Mouse (Mus musculus) lung, postnatal 4 days (tissue): ENCODE measurements around the gene Jak2.

Experiments
- DNase-seq, 2 experiments: peaks; one replicate each; pipeline ENCODE4 v3.0.0; 2021

Gene Jak2

DNA sequence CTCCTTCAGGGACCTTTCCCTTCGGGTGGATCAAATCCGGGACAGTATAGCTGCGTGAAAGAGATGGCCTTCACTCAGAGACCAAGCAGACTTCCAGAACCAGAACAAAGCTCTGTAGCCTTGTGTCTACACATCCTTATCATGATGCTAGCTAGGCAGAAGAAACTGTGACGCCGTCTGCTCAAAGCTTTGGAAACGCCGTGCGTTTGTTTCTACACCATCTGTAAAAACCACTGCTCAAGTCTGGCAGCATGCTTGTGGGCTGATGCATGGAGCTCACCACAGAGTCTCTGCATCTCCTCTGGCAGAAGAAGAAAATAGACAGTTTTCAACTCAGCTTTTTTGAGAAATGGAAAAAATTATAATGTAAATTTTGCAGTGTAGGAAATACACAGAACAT, 60.2 kb downstream of the Jak2 start:
- DNase-seq, result no peak

GRCm38 (mm10) chr19:29312661-29313060, 61.0 kb downstream of the Jak2 start:
- no peak for DNase-seq

GRCm38 (mm10) chr19:29323416-29324049, 71.9 kb downstream of the Jak2 start:
- DNase-seq, result no peak

DNA sequence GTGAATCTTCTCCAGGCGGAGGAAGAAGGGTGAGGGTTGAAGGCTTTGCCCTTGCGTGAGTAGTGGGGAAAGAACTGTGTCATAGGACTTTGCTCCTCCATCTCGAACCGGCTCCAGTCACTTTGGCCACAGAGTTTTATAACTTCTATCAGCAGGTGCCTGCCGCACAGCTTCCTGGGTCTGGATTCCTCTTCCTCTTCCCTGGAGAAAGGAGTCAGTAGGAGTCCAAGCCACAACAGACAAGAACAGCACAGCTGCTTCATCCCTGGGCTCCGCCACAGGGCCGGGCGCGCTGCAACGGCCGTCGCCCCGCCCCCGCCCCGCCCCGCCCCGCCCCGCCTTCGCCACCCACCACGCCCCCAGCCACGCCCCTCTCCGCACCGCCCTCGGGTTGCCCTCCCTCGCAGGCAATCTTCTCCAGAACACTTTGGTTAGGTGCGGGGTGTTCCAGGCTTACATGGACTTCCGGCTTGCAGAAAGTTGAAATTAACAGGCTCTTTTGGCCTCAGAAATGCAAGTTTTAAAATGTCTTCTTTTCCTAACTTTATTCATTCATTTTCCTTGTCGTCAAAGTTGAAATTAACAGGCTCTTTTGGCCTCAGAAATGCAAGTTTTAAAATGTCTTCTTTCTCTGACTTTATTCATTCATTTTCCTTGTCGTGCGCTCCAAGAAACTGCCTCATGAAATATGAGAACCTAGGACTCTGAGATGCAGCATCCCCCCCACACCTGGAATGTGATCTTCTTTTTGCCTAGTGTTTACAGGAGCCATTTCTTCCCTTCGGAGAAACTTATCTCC, 73.6 kb downstream of the Jak2 start, which contains the start of gene Insl6:
Gene Insl6 (minus strand): TSS at position 304 of the 799 bp plus-strand sequence.
- DNase-seq, result peak; percentile 64 to 69

- DNase-seq, result no peak
Measured at GRCm38 (mm10) chr19:29325852-29326180, 74.2 kb downstream of the Jak2 start.

DNA sequence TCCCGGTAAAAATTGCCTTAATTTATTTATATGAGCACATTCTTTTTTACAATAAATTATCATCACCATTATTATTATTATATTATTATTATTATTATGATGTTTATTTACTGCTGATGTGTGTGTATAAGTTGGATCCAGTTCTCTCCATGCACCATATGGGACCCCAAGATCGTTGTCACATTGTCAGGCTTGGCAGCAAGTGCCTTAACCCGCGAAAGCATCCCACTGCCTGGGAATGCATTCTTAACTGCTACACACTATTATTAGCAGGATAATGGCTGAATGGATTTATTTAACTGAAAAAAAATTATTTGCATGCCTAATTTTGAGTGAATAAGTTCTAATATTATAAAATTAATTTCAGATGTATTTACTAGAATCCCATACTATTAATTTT, 74.8 kb downstream of the Jak2 start:
- no peak for DNase-seq

GRCm38 (mm10) chr19:29326822-29327552, 75.4 kb downstream of the Jak2 start:
- DNase-seq, result no peak

GRCm38 (mm10) chr19:29334068-29334745, 82.6 kb downstream of the Jak2 start, which contains the start of gene Rln1:
Gene Rln1, minus strand, starts transcription at chr19:29334670.
- DNase-seq, result peak in 1 of 2 experiments; percentile 26

DNA sequence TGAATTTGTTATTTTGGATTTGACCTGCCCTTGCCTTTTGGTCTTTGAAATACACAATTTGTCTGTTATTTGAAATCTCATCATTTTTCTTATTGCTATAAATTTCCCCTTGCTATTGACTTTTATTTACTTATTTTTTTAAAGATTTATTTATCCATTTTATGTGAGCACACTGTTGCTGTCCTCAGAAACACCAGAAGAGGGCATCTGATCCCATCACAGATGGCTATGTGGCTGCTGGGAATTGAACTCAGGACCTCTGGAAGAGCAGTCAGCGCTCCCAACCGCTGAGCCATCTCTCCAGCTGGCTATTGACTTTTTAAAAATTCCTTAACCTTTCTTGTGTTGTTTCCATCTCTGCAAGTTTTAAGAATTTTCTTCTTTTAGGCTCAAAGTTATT, 85.0 kb downstream of the Jak2 start:
- DNase-seq, result no peak

DNA sequence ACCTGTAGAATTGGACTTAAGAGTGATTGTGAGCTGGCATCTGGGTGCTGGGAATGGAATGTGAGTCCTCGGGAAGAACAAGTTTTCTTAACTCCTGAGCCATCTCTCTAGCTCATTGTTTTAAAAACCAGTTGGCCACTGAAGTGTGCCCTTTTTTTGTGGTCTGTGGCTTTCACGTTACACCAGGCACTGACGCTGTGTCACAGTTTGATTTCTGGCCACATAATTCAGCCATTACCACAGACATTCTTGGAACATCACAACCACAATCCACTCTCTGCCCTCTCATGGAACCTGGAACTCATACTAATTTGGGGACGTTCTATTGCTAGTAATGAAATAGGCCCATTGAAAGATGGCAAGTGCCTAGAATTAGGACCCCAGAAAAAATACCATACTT, 89.4 kb downstream of the Jak2 start:
- DNase-seq, result no peak

GRCm38 (mm10) chr19:29342281-29342680, 90.7 kb downstream of the Jak2 start:
- DNase-seq, result no peak

GRCm38 (mm10) chr19:29344868-29345267, 93.2 kb downstream of the Jak2 start:
- no peak for DNase-seq

- no peak for DNase-seq
Measured at GRCm38 (mm10) chr19:29345636-29346035, 94.0 kb downstream of the Jak2 start.

DNA sequence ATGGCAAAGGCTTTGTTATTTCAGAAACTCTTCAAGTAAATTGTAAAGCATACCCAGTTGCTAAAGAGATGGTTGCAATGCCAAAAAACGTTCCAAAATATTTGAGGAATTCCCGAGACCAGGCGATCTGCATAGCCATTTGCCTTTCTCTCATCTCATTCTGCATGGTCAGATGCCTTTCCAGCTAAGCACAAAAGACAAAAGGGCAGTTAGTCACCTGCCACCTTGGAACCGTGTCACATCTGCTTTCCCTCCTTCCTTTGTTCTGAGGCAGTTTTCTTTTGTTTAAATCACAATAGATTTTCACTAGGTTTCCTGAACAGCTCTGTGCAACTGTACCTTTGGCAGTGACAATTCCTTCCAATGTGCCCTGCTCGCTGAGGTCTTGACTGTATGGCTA, 99.4 kb downstream of the Jak2 start:
- DNase-seq, result no peak

DNA sequence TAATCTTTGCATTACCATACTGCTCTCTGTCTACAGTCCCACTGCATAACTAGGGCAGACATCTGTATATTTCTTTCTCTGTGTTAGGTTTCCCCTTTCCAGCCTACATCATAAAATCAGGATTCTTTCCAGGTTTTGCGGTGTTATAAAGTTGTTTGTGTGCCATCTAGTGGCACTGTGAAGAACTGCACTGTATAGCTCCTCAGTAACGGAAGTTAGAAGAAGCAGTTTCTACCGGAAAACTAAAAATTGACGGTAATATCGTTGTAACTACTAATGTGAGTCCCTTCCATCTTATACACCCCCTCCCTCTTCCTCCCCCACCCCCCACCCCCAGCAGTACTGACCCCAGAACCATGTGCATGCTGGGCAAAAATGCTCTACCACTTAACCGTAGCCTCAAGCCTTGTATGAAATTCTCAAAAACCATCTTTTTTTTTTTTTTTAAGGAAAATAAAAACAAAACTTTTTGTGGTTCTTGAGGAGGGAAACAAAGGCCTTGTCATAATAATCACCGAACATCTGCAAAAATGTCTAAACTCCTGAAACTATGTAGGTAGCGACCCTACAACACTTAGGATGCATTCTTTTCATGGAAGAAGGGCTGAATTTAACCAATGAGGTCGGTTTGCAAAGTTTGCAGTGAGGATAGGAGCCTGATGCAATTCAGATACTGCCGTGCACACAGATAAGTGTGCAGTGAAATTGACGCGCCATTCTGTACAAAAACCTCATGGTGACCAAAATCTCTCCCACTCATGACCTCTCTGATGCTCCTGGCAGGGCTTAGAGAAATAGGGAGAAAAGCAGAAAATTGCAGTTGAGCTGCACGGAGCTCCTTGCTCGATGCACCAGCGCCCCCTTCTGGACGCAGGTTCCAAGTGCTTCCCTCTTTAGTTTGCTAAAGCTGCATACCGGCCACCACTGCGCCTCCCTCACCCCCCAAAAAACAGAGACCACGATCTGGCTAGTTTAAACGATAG, 103.6 kb downstream of the Jak2 start:
- DNase-seq, result peak; percentile 85 to 90

GRCm38 (mm10) chr19:29356281-29356680, 104.7 kb downstream of the Jak2 start:
- no peak for DNase-seq

DNA sequence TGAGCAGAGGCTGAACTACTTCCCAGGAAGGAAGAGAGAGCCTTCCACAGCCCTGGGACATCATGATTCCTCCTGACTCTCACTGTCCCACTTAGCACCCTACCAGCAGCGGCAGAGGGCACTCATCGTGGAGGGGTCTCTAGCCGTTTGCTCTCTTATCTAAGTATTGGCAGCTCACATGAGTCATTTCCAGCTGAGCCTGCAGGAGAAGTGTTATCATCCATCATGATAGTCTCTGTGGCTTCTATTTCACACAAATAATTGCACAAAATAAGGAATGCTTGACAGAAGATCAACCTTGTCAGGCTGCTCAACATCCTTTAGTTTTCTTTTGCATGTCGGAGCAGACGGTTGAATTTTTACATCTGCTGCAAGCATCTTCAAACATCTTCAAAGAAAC, 108.6 kb downstream of the Jak2 start:
- no peak for DNase-seq

DNA sequence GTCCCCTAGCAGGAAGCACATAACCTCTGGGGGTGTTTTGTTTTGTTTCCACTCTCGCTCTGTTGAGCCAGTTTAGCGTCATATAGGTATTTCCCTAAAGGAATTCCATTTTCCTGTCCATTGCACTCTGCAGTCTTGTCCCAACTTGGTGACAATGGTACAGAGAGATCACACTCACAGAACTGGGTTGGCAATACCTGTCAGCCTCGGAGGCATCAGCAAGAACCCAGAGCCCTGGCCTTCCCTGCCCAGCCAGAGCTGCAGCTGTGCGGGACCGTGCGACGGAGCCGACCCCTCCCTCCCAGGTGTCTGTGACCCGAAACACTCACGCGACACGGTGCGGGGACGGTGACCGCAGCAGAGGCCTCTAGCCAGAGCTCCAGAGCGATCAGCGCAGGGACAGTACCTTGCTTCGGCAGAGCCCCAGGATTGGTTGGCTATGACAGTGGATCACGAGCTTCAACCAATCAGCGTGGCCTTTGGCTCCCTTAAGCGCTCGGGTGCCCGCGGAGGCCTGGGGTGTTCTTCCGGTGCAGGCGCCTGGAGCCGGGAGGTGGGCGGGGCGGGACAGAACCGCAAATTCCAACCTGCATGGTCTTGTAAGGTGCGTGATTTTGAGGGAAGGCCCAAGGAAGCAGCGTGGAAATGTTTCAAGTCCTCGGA, 110.0 kb downstream of the Jak2 start:
- peak; percentile 91 to 93 for DNase-seq

DNA sequence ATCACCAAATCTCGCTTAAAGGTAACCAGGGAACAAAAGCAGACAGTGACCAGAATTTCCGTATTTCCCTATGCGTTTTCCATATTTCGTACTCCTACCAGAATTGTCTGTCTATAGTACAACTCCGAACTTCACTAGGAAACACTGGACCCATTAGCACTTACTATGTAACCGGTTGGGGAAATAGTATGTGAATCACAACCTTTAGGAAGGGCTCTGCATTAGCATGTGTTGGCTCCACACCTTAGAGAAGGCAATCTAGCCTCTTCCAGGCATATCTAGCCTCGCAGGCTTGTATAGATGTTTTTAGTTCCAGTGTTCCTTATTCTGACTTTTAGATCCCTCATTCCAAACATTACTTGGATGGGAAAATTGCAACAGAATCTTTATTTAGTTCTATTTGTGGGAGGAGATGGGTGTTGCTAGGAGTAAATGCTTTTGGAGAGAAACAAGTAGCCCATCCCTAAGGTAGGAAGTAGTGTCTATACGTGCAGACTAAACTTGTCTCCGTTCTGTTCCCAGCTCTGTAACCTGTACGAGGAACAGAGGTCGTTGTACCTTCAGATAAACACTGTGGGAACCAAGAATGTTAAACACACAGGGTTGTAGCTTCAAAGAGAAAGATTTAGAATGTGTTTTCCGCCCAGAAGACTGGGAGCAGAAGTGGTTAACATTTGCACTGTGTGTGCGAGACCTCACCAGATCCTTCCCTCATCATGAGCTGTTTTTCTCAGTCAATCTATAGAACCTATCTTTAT, 110.7 kb downstream of the Jak2 start:
- DNase-seq, result no peak
